Mouse (Mus musculus): Measurements from ENCODE around the gene B4galnt2. TPM values are rescaled to one million over a fixed set of nuclear protein-coding genes. Genes with fewer than 3 reads are reported as not detected.

B4galnt2 gene
- total RNA-seq (2012; rRNA removed) (0.15 and 0.16 TPM in 2 replicates), polyA plus RNA-seq (2012; ENCODE audit: insufficient read depth in 1 of 2, insufficient read length in 2 of 2, low read depth in 1 of 2, low replicate concordance in 2 of 2, missing spikeins in 1 of 2) (1 to 10 TPM in 1 of 2 experiments, not detected in 1; 4.5 TPM)

GRCm38 (mm10) chr11:95914571-95914991, at the start of gene B4galnt2:
Gene B4galnt2 (minus strand): TSS chr11:95914891.
- H3K9ac ChIP-seq (ENCODE audit: control insufficient read depth, low read depth, low read length, poor library complexity, severe bottlenecking), result peak within 1 kb of the TSS; percentile 81
- H3K27me3 ChIP-seq (ENCODE audit: control insufficient read depth in 1 of 2, insufficient read depth in 2 of 2, low read length in 2 of 2), result peaks cover 3 to 7% of the 10 kb centered on the region in 2 experiments; a peak in 3 of 4 replicates
- peak within 1 kb of the TSS; percentile 74 for H3K27ac ChIP-seq (ENCODE audit: control insufficient read depth, low read depth, low read length)
- no peaks in the 10 kb centered on the region; the same call in 1 of the 2 replicates for H3K79me2 ChIP-seq (ENCODE audit: control insufficient read depth, insufficient read depth, low read length, poor library complexity)
- H3K9me3 ChIP-seq (replicated peaks; ENCODE audit: insufficient read depth, low read length), result no peaks in the 10 kb centered on the region
- TF ChIP-seq ETS1 (IDR thresholded peaks at IDR 0.05; ENCODE audit: low read depth, low read length) (no peak), POLR2A (IDR thresholded peaks at IDR 0.05; ENCODE audit: control insufficient read depth in 1 of 2, insufficient read depth in 1 of 2, low read depth in 1 of 2, low read length in 2 of 2, poor library complexity in 1 of 2) (no peak), USF2 (IDR thresholded peaks at IDR 0.05; ENCODE audit: borderline replicate concordance in 1 of 2, insufficient read depth in 1 of 2, low read depth in 1 of 2, low read length in 2 of 2) (no peak), POLR2AphosphoS5 (IDR thresholded peaks at IDR 0.05; ENCODE audit: borderline replicate concordance, low read depth, low read length) (no peak), MYC (IDR thresholded peaks at IDR 0.05; ENCODE audit: low read depth, low read length) (no peak), GABPA (IDR thresholded peaks at IDR 0.05; ENCODE audit: low read depth, low read length) (no peak), RCOR1 (IDR thresholded peaks at IDR 0.05; ENCODE audit: low read depth, low read length) (no peak), ZC3H11A (IDR thresholded peaks at IDR 0.05; ENCODE audit: low read depth, low read length) (no peak)
- peak within 1 kb of the TSS; percentile 55 to 93 for H3K4me3 ChIP-seq (ENCODE audit: control insufficient read depth in 1 of 2, insufficient read depth in 1 of 2, low read depth in 2 of 2, low read length in 2 of 2)
- peaks cover 22 to 33% of the 10 kb centered on the region in 2 experiments for H3K4me1 ChIP-seq (ENCODE audit: control insufficient read depth in 1 of 2, insufficient read depth in 2 of 2, low read length in 2 of 2)
- DNase-seq (ENCODE audit: low read depth, low spot score), result peak; percentile 32
- H3K36me3 ChIP-seq (ENCODE audit: control insufficient read depth in 1 of 2, insufficient read depth in 2 of 2, low read length in 2 of 2), result peaks cover 0 to 13% of the 10 kb centered on the region in 2 experiments; a peak in 2 of 4 replicates

- H3K27ac ChIP-seq (ENCODE audit: control insufficient read depth, low read depth, low read length), result no peak overlapping the region
- no peak overlapping the region for H3K9ac ChIP-seq (ENCODE audit: control insufficient read depth, low read depth, low read length, poor library complexity, severe bottlenecking)
- TF ChIP-seq SMC3 (IDR thresholded peaks at IDR 0.05; ENCODE audit: low read depth, low read length) (0 out of 2 replicates have a peak, but pooled peaks have one; percentile 4), POLR2AphosphoS2 (IDR thresholded peaks at IDR 0.05; ENCODE audit: low read length) (no peak)
- H3K27me3 ChIP-seq (ENCODE audit: control insufficient read depth in 1 of 2, insufficient read depth in 2 of 2, low read length in 2 of 2), result peaks cover 18 to 21% of the 10 kb centered on the region in 2 experiments
- H3K79me2 ChIP-seq (ENCODE audit: control insufficient read depth, insufficient read depth, low read length, poor library complexity), result no peaks in the 10 kb centered on the region
- peak; percentile 29 for DNase-seq (ENCODE audit: low read depth, low spot score)
- H3K4me3 ChIP-seq (ENCODE audit: control insufficient read depth in 1 of 2, insufficient read depth in 1 of 2, low read depth in 2 of 2, low read length in 2 of 2), result no peak overlapping the region
- H3K36me3 ChIP-seq (ENCODE audit: control insufficient read depth in 1 of 2, insufficient read depth in 2 of 2, low read length in 2 of 2), result no peaks in the 10 kb centered on the region
- H3K9me3 ChIP-seq (replicated peaks; ENCODE audit: insufficient read depth, low read length), result no peaks in the 10 kb centered on the region
- H3K4me1 ChIP-seq (ENCODE audit: control insufficient read depth in 1 of 2, insufficient read depth in 2 of 2, low read length in 2 of 2), result no peaks in the 10 kb centered on the region
Observed at GRCm38 (mm10) chr11:95963304-95963703, 48.6 kb upstream of the B4galnt2 start.

GRCm38 (mm10) chr11:95959152-95959551, 44.5 kb upstream of the B4galnt2 start:
- peak; percentile 34 for DNase-seq (ENCODE audit: low read depth, low spot score)
- Histone ChIP-seq H3K4me3 (ENCODE audit: control insufficient read depth in 1 of 2, insufficient read depth in 1 of 2, low read depth in 2 of 2, low read length in 2 of 2) (no peak overlapping the region), H3K9me3 (replicated peaks; ENCODE audit: insufficient read depth, low read length) (no peaks in the 10 kb centered on the region), H3K79me2 (ENCODE audit: control insufficient read depth, insufficient read depth, low read length, poor library complexity) (no peaks in the 10 kb centered on the region), H3K36me3 (ENCODE audit: control insufficient read depth in 1 of 2, insufficient read depth in 2 of 2, low read length in 2 of 2) (no peaks in the 10 kb centered on the region), H3K4me1 (ENCODE audit: control insufficient read depth in 1 of 2, insufficient read depth in 2 of 2, low read length in 2 of 2) (no peaks in the 10 kb centered on the region), H3K27ac (ENCODE audit: control insufficient read depth, low read depth, low read length) (no peak overlapping the region), H3K27me3 (ENCODE audit: control insufficient read depth in 1 of 2, insufficient read depth in 2 of 2, low read length in 2 of 2) (peaks cover 19 to 25% of the 10 kb centered on the region in 2 experiments), H3K9ac (ENCODE audit: control insufficient read depth, low read depth, low read length, poor library complexity, severe bottlenecking) (no peak overlapping the region)
- peak; percentile 63 for TF ChIP-seq SMC3 (IDR thresholded peaks at IDR 0.05; ENCODE audit: low read depth, low read length)
- no peak for TF ChIP-seq ZKSCAN1 (IDR thresholded peaks at IDR 0.05; ENCODE audit: low read depth, low read length)
- no peak for TF ChIP-seq MAFK (IDR thresholded peaks at IDR 0.05; ENCODE audit: borderline replicate concordance, low read depth, low read length)
- TF ChIP-seq ZC3H11A (IDR thresholded peaks at IDR 0.05; ENCODE audit: low read depth, low read length), result no peak
- no peak for TF ChIP-seq TCF12 (IDR thresholded peaks at IDR 0.05; ENCODE audit: low read depth, low read length)
- no peak for TF ChIP-seq POLR2AphosphoS5 (IDR thresholded peaks at IDR 0.05; ENCODE audit: borderline replicate concordance, low read depth, low read length)
- TF ChIP-seq CHD2 (IDR thresholded peaks at IDR 0.05; ENCODE audit: low read length), result no peak
- TF ChIP-seq CTCF (IDR thresholded peaks at IDR 0.05 in 2 of 3, conservative IDR thresholded peaks at IDR 0.05 in 1 of 3; ENCODE audit: control insufficient read depth in 1 of 3, insufficient read depth in 1 of 3, low read depth in 2 of 3, low read length in 3 of 3, poor library complexity in 1 of 3, severe bottlenecking in 1 of 3), result peak; percentile 24 to 58 (median 53); a peak in 5 of 6 replicates
- no peak for TF ChIP-seq KAT2A (conservative IDR thresholded peaks at IDR 0.05; ENCODE audit: low read depth, low read length)

All from MEL (cell line).